Mouse (Mus musculus) stomach, embryonic 16.5 days (tissue): ENCODE results near the gene Araf. TPM values are rescaled to one million over a fixed set of nuclear protein-coding genes. Genes with fewer than 3 reads are reported as not detected.

Experiments used
- microRNA-seq: library from miRNA; unstranded; fragments of <30 nt; microRNA quantifications from one replicate; pipeline ENCODE4, GENCODE M21; 2016
- polyA plus RNA-seq: library from polyadenylated mRNA; unstranded; fragments of >200 nt; fragmentation: Nextera tagmentation; extraction: Ambion mirVana; gene quantifications from 2 replicates; pipeline ENCODE4 v1.2.1, GENCODE M21; 2015

Araf gene
- polyA plus RNA-seq, 1 experiment from 2014 or later: 121 TPM

Small RNA genes within 50 kb of the gene (microRNA-seq; reads per million reads assigned to microRNA genes)
- gene Gm24824 (not detected), gene Mir5617 (not detected)

Other genes starting within 250 kb of the Araf start
- gene Rgn, start 248.0 kb upstream of the Araf start, polyA plus RNA-seq: 14.5 and 17.7 TPM in 2 replicates
- gene Rbm10, start 180.3 kb upstream of the Araf start, polyA plus RNA-seq: 52.7 and 53.6 TPM in 2 replicates
- 222 and 251 TPM in 2 replicates for gene Ndufb11, start 180.2 kb upstream of the Araf start, polyA plus RNA-seq
- 201 and 206 TPM in 2 replicates for gene Uba1, start 139.5 kb upstream of the Araf start, polyA plus RNA-seq
- gene Cdk16, start 109.9 kb upstream of the Araf start, polyA plus RNA-seq: 73.6 and 77.1 TPM in 2 replicates
- gene Usp11, start 93.9 kb upstream of the Araf start, polyA plus RNA-seq: 30.8 and 33.6 TPM in 2 replicates
- 18.8 and 19.3 TPM in 2 replicates for gene Timp1, start 72.4 kb downstream of the Araf start, polyA plus RNA-seq
- 0.87 and 1.1 TPM in 2 replicates for gene Syn1, start 123.2 kb downstream of the Araf start, polyA plus RNA-seq
- 9.2 and 10.9 TPM in 2 replicates for gene Cfp, start 133.7 kb downstream of the Araf start, polyA plus RNA-seq
- gene Elk1, start 152.8 kb downstream of the Araf start, polyA plus RNA-seq: 9.8 and 10.7 TPM in 2 replicates
- gene Uxt, start 164.2 kb downstream of the Araf start, polyA plus RNA-seq: 41.0 and 44.7 TPM in 2 replicates